Mouse (Mus musculus): ENCODE measurements at regions not wholly inside any gene's neighbourhood (a gene's known extent, or its start where the extent isn't known, plus 50 kb on each side); places are given as distances from the start of the nearest gene placed in this dataset.

- TF ChIP-seq CTCF (IDR thresholded peaks at IDR 0.05) (peak; percentile 71), EP300 (IDR thresholded peaks at IDR 0.05) (no peak)
These were observed 203.8 kb upstream of the Chl1 start for GRCm38 (mm10) chr6:103306420-103307249.

Data from lung, postnatal 0 days (tissue).